Mouse (Mus musculus): ENCODE data around the gene Cox17. TPM values are rescaled to one million over a fixed set of nuclear protein-coding genes. Genes with fewer than 3 reads are reported as not detected.

Cox17 gene
- polyA plus RNA-seq, 1 experiment from 2014 or later = 331 TPM

GRCm38 (mm10) chr16:38396155-38396554, 49.4 kb downstream of the Cox17 start:
- no peaks in the 10 kb centered on the region for H3K27me3 ChIP-seq
- peaks cover 55% of the 10 kb centered on the region for H3K4me1 ChIP-seq (replicated peaks)
- no peak overlapping the region for H3K9ac ChIP-seq
- ATAC-seq (ENCODE audit: low read depth) (no peak), DNase-seq (no peak)
- WGBS (ENCODE audit: insufficient replicate concordance) = 50% methylated on average over 13 of the region's 13 CpGs
- no peaks in the 10 kb centered on the region for H3K36me3 ChIP-seq
- H3K9me3 ChIP-seq (replicated peaks) = no peaks in the 10 kb centered on the region
- H3K4me2 ChIP-seq = no peak overlapping the region
- H3K4me3 ChIP-seq (replicated peaks) = no peak overlapping the region
- no peak overlapping the region for H3K27ac ChIP-seq

GRCm38 (mm10) chr16:38398266-38398665, 51.5 kb downstream of the Cox17 start:
- Histone ChIP-seq H3K9ac (no peak overlapping the region), H3K36me3 (no peaks in the 10 kb centered on the region), H3K4me1 (replicated peaks) (peaks cover 53% of the 10 kb centered on the region), H3K9me3 (replicated peaks) (no peaks in the 10 kb centered on the region), H3K4me3 (replicated peaks) (no peak overlapping the region), H3K27me3 (no peaks in the 10 kb centered on the region), H3K27ac (no peak overlapping the region), H3K4me2 (no peak overlapping the region)
- WGBS (ENCODE audit: insufficient replicate concordance) = 76% methylated on average over 6 of the region's 6 CpGs
- DNase-seq (no peak), ATAC-seq (ENCODE audit: low read depth) (no peak)

- H3K4me3 ChIP-seq (replicated peaks) = no peak overlapping the region
- H3K9ac ChIP-seq = peak overlapping the region; percentile 41; the same call in 1 of the 2 replicates
- 28% methylated on average over 3 of the region's 3 CpGs for WGBS (ENCODE audit: insufficient replicate concordance)
- H3K27ac ChIP-seq = peak overlapping the region; percentile 71
- H3K36me3 ChIP-seq = no peaks in the 10 kb centered on the region
- DNase-seq (no peak), ATAC-seq (ENCODE audit: low read depth) (peak; percentile 35; the same call in 1 of the 2 replicates)
- H3K4me2 ChIP-seq = peak overlapping the region; percentile 51; the same call in 1 of the 2 replicates
- H3K27me3 ChIP-seq = no peaks in the 10 kb centered on the region
- H3K4me1 ChIP-seq (replicated peaks) = peaks cover 55% of the 10 kb centered on the region
- no peaks in the 10 kb centered on the region for H3K9me3 ChIP-seq (replicated peaks)
These were observed 52.3 kb downstream of the Cox17 start for GRCm38 (mm10) chr16:38399076-38399475.

- Histone ChIP-seq H3K27me3 (no peaks in the 10 kb centered on the region), H3K4me1 (replicated peaks) (peaks cover 49% of the 10 kb centered on the region)
- DNase-seq = no peak
These were observed 52.9 kb downstream of the Cox17 start for GRCm38 (mm10) chr16:38399531-38400231.

GRCm38 (mm10) chr16:38400311-38400960, 53.6 kb downstream of the Cox17 start:
- H3K4me3 ChIP-seq (replicated peaks) = no peak overlapping the region; the same call in 1 of the 2 replicates
- DNase-seq (no peak), ATAC-seq (ENCODE audit: low read depth) (0 out of 2 replicates have a peak, but pooled peaks have one; percentile 6)
- H3K9me3 ChIP-seq (replicated peaks) = no peaks in the 10 kb centered on the region
- H3K27ac ChIP-seq = peak overlapping the region; percentile 65; the same call in 1 of the 2 replicates
- H3K9ac ChIP-seq = peak overlapping the region; percentile 41; the same call in 1 of the 2 replicates
- WGBS (ENCODE audit: insufficient replicate concordance) = 74% methylated on average over 9 of the region's 9 CpGs
- no peaks in the 10 kb centered on the region for H3K36me3 ChIP-seq
- no peaks in the 10 kb centered on the region for H3K27me3 ChIP-seq
- H3K4me2 ChIP-seq = peak overlapping the region; percentile 51
- peaks cover 43% of the 10 kb centered on the region for H3K4me1 ChIP-seq (replicated peaks)

More at GRCm38 (mm10) chr16:38399531-38400231, 52.9 kb downstream of the Cox17 start:
- ATAC-seq (ENCODE audit: low read depth) = peak; percentile 81
- Histone ChIP-seq H3K9me3 (replicated peaks) (no peaks in the 10 kb centered on the region), H3K36me3 (no peaks in the 10 kb centered on the region), H3K4me3 (replicated peaks) (no peak overlapping the region; the same call in 1 of the 2 replicates), H3K27ac (peak overlapping the region; percentile 71), H3K9ac (peak overlapping the region; percentile 41; the same call in 1 of the 2 replicates), H3K4me2 (peak overlapping the region; percentile 51)
- WGBS (ENCODE audit: insufficient replicate concordance) = 14% methylated on average over 17 of the region's 17 CpGs

GRCm38 (mm10) chr16:38401468-38401867, 54.7 kb downstream of the Cox17 start:
- ATAC-seq (ENCODE audit: low read depth) (no peak), DNase-seq (no peak)
- H3K9me3 ChIP-seq (replicated peaks) = no peaks in the 10 kb centered on the region
- H3K36me3 ChIP-seq = no peaks in the 10 kb centered on the region
- H3K27me3 ChIP-seq = no peaks in the 10 kb centered on the region
- H3K4me1 ChIP-seq (replicated peaks) = peaks cover 40% of the 10 kb centered on the region
- no peak overlapping the region for H3K4me2 ChIP-seq
- H3K4me3 ChIP-seq (replicated peaks) = no peak overlapping the region
- no peak overlapping the region for H3K27ac ChIP-seq
- WGBS (ENCODE audit: insufficient replicate concordance) = 70% methylated on average over 6 of the region's 6 CpGs
- no peak overlapping the region for H3K9ac ChIP-seq

Other genes starting within 250 kb of the Cox17 start
- 2.6 and 2.8 TPM in 2 replicates for gene Nr1i2, start 52.2 kb upstream of the Cox17 start, polyA plus RNA-seq (2015; fragmentation: Nextera tagmentation; extraction: Ambion mirVana)
- gene Maats1, start 4.8 kb upstream of the Cox17 start, polyA plus RNA-seq (2015; fragmentation: Nextera tagmentation; extraction: Ambion mirVana) = 0.05 TPM in 1 of 2 replicates, not detected in the other
- gene Gm21987, start within 50 bp of the Cox17 start, polyA plus RNA-seq (2015; fragmentation: Nextera tagmentation; extraction: Ambion mirVana) = not detected in 2 replicates
- gene Popdc2, start 15.2 kb downstream of the Cox17 start, polyA plus RNA-seq (2015; fragmentation: Nextera tagmentation; extraction: Ambion mirVana) = 22.3 and 24.2 TPM in 2 replicates
- 8.4 and 9.2 TPM in 2 replicates for gene Pla1a, start 86.2 kb downstream of the Cox17 start, polyA plus RNA-seq (2015; fragmentation: Nextera tagmentation; extraction: Ambion mirVana)
- gene Adprh, start 105.7 kb downstream of the Cox17 start, polyA plus RNA-seq (2015; fragmentation: Nextera tagmentation; extraction: Ambion mirVana) = 38.1 and 41.2 TPM in 2 replicates
- 0.08 and 0.16 TPM in 2 replicates for gene Cd80, start 108.6 kb downstream of the Cox17 start, polyA plus RNA-seq (2015; fragmentation: Nextera tagmentation; extraction: Ambion mirVana)
- gene Timmdc1, start 175.7 kb downstream of the Cox17 start, polyA plus RNA-seq (2015; fragmentation: Nextera tagmentation; extraction: Ambion mirVana) = 18.1 and 18.9 TPM in 2 replicates
- gene Poglut1, start 203.3 kb downstream of the Cox17 start, polyA plus RNA-seq (2015; fragmentation: Nextera tagmentation; extraction: Ambion mirVana) = 11.7 and 13.1 TPM in 2 replicates
- 33.8 and 37.1 TPM in 2 replicates for gene Tmem39a, start 211.7 kb downstream of the Cox17 start, polyA plus RNA-seq (2015; fragmentation: Nextera tagmentation; extraction: Ambion mirVana)

Data from liver, embryonic 13.5 days (tissue).